Mouse (Mus musculus) heart, postnatal 0 days (tissue): ENCODE data around the gene 6430628N08Rik. TPM values are rescaled to one million over a fixed set of nuclear protein-coding genes. Genes with fewer than 3 reads are reported as not detected.

Source experiments
- ATAC-seq: fragments of 200-750 bp; cut with Nextera tagmentation; 2 replicates; pipeline ENCODE4 v1.8.0; 2017; ENCODE audit warnings: low read depth, moderate number of reproducible peaks, moderate library complexity; ENCODE audit not compliant: insufficient read depth
- DNase-seq: peaks from one replicate; pipeline ENCODE4 v3.0.0-alpha.2; 2016; ENCODE audit warnings: low spot score
- H3K27ac ChIP-seq: fragments of 300-500 bp; sonication (generic); 2 replicates; pipeline ENCODE4 v1.5.1; 2014; ENCODE audit warnings: low read depth, mild to moderate bottlenecking
- H3K27me3 ChIP-seq: fragments of 300-500 bp; sonication (generic); 2 replicates; pipeline ENCODE4 v1.6.1; 2014; ENCODE audit warnings: low read length, mixed read lengths; ENCODE audit not compliant: control insufficient read depth, insufficient read depth
- H3K36me3 ChIP-seq: fragments of 300-500 bp; sonication (generic); replicated peaks from 2 replicates; pipeline ENCODE4 v1.6.1; 2014; ENCODE audit warnings: low read length, mixed read lengths; ENCODE audit not compliant: control insufficient read depth, insufficient read depth
- H3K4me1 ChIP-seq: fragments of 300-500 bp; sonication (generic); 2 replicates; pipeline ENCODE4 v1.6.1; 2014; ENCODE audit warnings: antibody characterized with exemption; ENCODE audit not compliant: control insufficient read depth, insufficient read depth
- H3K4me2 ChIP-seq: fragments of 300-500 bp; sonication (generic); 2 replicates; pipeline ENCODE4 v1.6.1; 2014; ENCODE audit warnings: low read depth, mild to moderate bottlenecking, low read length, moderate library complexity
- H3K4me3 ChIP-seq: fragments of 300-500 bp; sonication (generic); 2 replicates; pipeline ENCODE4 v1.5.1; 2014; ENCODE audit warnings: low read depth, low read length
- H3K9ac ChIP-seq: fragments of 300-500 bp; sonication (generic); replicated peaks from 2 replicates; pipeline ENCODE4 v1.6.1; 2014; ENCODE audit warnings: low read depth, low read length, mixed read lengths
- H3K9me3 ChIP-seq: fragments of 300-500 bp; sonication (generic); replicated peaks from 2 replicates; pipeline ENCODE4 v1.6.1; 2016; ENCODE audit warnings: low read length; ENCODE audit not compliant: control insufficient read depth
- CTCF ChIP-seq: IDR thresholded peaks from 2 replicates; pipeline ENCODE4 v1.5.1; 2016; ENCODE audit warnings: antibody characterized with exemption, control low read depth, low read depth
- EP300 ChIP-seq: IDR thresholded peaks from 2 replicates; pipeline ENCODE4 v1.6.1; 2016; ENCODE audit warnings: antibody characterized with exemption, low read depth
- WGBS: fragments of 180-500 bp; shearing (Covaris S2); extraction: QIAGEN DNeasy Blood & Tissue Kit; methylation state at CpG from one replicate; pipeline ENCODE4 v1.1.7; 2014; 5-methylcytosine and 5-hydroxymethylcytosine counted together
- polyA plus RNA-seq: library from polyadenylated mRNA; unstranded; fragments of >200 nt; fragmentation: Nextera tagmentation; extraction: Ambion mirVana; gene quantifications from 2 replicates; pipeline ENCODE4 v1.2.1, GENCODE M21; 2015
- total RNA-seq: library from RNA; depleted of rRNA; stranded (reverse); fragments of >200 nt; gene quantifications from 2 replicates; pipeline ENCODE4 v1.2.3, GENCODE M21; 2014; ENCODE audit warnings: low replicate concordance

Gene 6430628N08Rik
- total and polyA plus RNA-seq, 2 experiments from 2014 or later, result not detected

- Histone ChIP-seq H3K27me3 (no peaks in the 10 kb centered on the region), H3K9ac (no peak overlapping the region), H3K27ac (no peak overlapping the region), H3K36me3 (peaks cover 53% of the 10 kb centered on the region), H3K4me3 (no peak overlapping the region), H3K9me3 (no peaks in the 10 kb centered on the region), H3K4me2 (no peak overlapping the region), H3K4me1 (no peaks in the 10 kb centered on the region)
- WGBS, result 90% methylated on average over 3 of the region's 3 CpGs
- TF ChIP-seq EP300 (no peak), CTCF (no peak)
- DNase-seq (no peak), ATAC-seq (no peak)
These were observed 17.2 kb upstream of the 6430628N08Rik start for GRCm38 (mm10) chr4:115873231-115873630.

- DNase-seq, result no peak
- Histone ChIP-seq H3K27ac (no peak overlapping the region), H3K36me3 (peaks cover 23% of the 10 kb centered on the region), H3K4me1 (no peaks in the 10 kb centered on the region), H3K4me3 (no peak overlapping the region), H3K27me3 (no peaks in the 10 kb centered on the region), H3K9ac (no peak overlapping the region), H3K9me3 (no peaks in the 10 kb centered on the region), H3K4me2 (peak overlapping the region; percentile 29)
- 8% methylated on average over 11 of the region's 11 CpGs for WGBS
- TF ChIP-seq EP300 (no peak), CTCF (no peak)
- peak; percentile 72 for ATAC-seq
These were observed 12.2 kb upstream of the 6430628N08Rik start for GRCm38 (mm10) chr4:115878216-115878678.

DNA sequence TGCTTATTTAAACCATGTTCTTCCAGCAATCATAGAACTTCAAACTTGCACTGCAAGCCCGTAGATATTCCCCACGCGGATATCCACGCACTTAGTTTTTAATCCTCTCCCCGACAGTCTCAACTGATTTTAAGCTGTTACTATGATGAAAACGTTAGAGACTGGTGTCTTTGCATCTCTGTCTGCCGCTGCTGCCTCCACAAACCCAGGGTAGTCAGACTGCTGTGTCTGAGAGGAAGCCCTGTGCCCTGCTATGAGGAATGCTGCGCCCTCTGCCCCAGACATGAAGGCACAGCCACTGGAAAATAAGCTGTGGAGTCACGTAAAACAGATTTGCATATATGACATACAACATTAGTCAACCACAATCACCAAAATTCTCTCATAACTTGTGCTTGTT, 11.6 kb upstream of the 6430628N08Rik start:
- H3K9ac ChIP-seq, result no peak overlapping the region
- H3K27ac ChIP-seq, result no peak overlapping the region
- DNase-seq, result no peak
- no peak overlapping the region for H3K4me2 ChIP-seq
- no peaks in the 10 kb centered on the region for H3K9me3 ChIP-seq
- no peaks in the 10 kb centered on the region for H3K27me3 ChIP-seq
- 48% methylated on average over 9 of the region's 9 CpGs for WGBS
- ATAC-seq, result no peak
- H3K36me3 ChIP-seq, result peaks cover 17% of the 10 kb centered on the region
- H3K4me1 ChIP-seq, result no peaks in the 10 kb centered on the region
- TF ChIP-seq CTCF (no peak), EP300 (no peak)
- no peak overlapping the region for H3K4me3 ChIP-seq

GRCm38 (mm10) chr4:115881183-115881582, 9.3 kb upstream of the 6430628N08Rik start:
- Histone ChIP-seq H3K36me3 (no peaks in the 10 kb centered on the region; the same call in 1 of the 2 replicates), H3K27ac (no peak overlapping the region), H3K27me3 (no peaks in the 10 kb centered on the region), H3K4me2 (no peak overlapping the region), H3K4me1 (no peaks in the 10 kb centered on the region), H3K9ac (no peak overlapping the region), H3K9me3 (no peaks in the 10 kb centered on the region), H3K4me3 (no peak overlapping the region)
- DNase-seq (no peak), ATAC-seq (no peak)
- WGBS, result 26% methylated on average over 1 of the region's 1 CpGs
- TF ChIP-seq EP300 (no peak), CTCF (no peak)

GRCm38 (mm10) chr4:115882195-115882594, 8.3 kb upstream of the 6430628N08Rik start:
- no peaks in the 10 kb centered on the region for H3K27me3 ChIP-seq
- no peak overlapping the region for H3K4me2 ChIP-seq
- H3K9ac ChIP-seq, result no peak overlapping the region
- H3K9me3 ChIP-seq, result no peaks in the 10 kb centered on the region
- TF ChIP-seq CTCF, result no peak
- no peak for TF ChIP-seq EP300
- no peak overlapping the region for H3K4me3 ChIP-seq
- no peak overlapping the region for H3K27ac ChIP-seq
- 45% methylated on average over 4 of the region's 4 CpGs for WGBS
- H3K4me1 ChIP-seq, result no peaks in the 10 kb centered on the region
- H3K36me3 ChIP-seq, result no peaks in the 10 kb centered on the region
- DNase-seq, result no peak
- ATAC-seq, result no peak

- H3K27ac ChIP-seq, result no peak within 1 kb of the TSS
- ATAC-seq (no peak), DNase-seq (no peak)
- H3K36me3 ChIP-seq, result no peaks in the 10 kb centered on the region
- no peak within 1 kb of the TSS for H3K4me2 ChIP-seq
- H3K9ac ChIP-seq, result no peak within 1 kb of the TSS
- TF ChIP-seq CTCF (no peak), EP300 (no peak)
- no peak within 1 kb of the TSS for H3K4me3 ChIP-seq
- no peaks in the 10 kb centered on the region for H3K4me1 ChIP-seq
- H3K9me3 ChIP-seq, result no peaks in the 10 kb centered on the region
- H3K27me3 ChIP-seq, result peaks cover 7% of the 10 kb centered on the region; the same call in 1 of the 2 replicates
- WGBS, result 69% methylated on average over 6 of the region's 6 CpGs
These were observed 6.4 kb upstream of the 6430628N08Rik start, which contains the start of gene Kncn for GRCm38 (mm10) chr4:115884022-115884421. TSS of gene Kncn (plus strand) at chr4:115884400.
